Mouse (Mus musculus): Measurements from ENCODE around the gene BC016579. TPM values are rescaled to one million over a fixed set of nuclear protein-coding genes. Genes with fewer than 3 reads are reported as not detected.

The BC016579 gene
- polyA plus RNA-seq, 1 experiment from 2014 or later, result 0.18 TPM

DNA sequence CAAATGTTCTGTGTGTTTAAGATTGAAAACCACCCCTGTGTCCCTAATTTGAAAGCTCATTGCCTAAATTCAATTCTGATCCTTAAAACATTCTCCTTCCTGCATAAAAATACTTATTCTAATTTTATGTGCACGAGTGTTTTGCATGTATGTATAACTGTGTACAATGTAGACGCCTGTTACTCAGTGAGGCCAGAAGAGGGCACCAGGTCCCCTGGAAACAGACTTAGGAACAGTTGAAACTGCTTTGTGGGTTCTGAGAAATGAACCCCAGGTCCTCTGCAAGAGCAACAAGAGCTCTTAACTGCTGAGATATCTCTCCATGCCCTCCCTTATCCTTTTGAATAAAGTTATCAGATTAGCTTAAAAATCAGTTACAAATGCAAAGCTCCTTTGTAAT lies 71.4 kb downstream of the BC016579 start:
- no peaks in the 10 kb centered on the region for H3K36me3 ChIP-seq (replicated peaks; ENCODE audit: control insufficient read depth, insufficient read depth, low read depth, low read length)
- H3K4me3 ChIP-seq (ENCODE audit: low read depth, low read length), result no peak overlapping the region
- WGBS, result 30% methylated on average over 2 of the region's 2 CpGs
- no peak for ATAC-seq (replicated peaks; ENCODE audit: insufficient number of reproducible peaks, low FRiP score, low TSS enrichment, low read depth)
- H3K9ac ChIP-seq (replicated peaks; ENCODE audit: low read length), result no peak overlapping the region
- no peaks in the 10 kb centered on the region for H3K4me1 ChIP-seq (ENCODE audit: control insufficient read depth, insufficient read depth, low read length)
- DNase-seq (ENCODE audit: low spot score), result peak; percentile 28
- H3K27me3 ChIP-seq (ENCODE audit: control insufficient read depth, insufficient read depth, low read length), result no peaks in the 10 kb centered on the region
- H3K27ac ChIP-seq (replicated peaks; ENCODE audit: low read depth, low read length), result no peak overlapping the region
- no peak overlapping the region for H3K4me2 ChIP-seq (ENCODE audit: low read depth, low read length)
- H3K9me3 ChIP-seq (replicated peaks; ENCODE audit: control insufficient read depth, low read length), result no peaks in the 10 kb centered on the region

DNA sequence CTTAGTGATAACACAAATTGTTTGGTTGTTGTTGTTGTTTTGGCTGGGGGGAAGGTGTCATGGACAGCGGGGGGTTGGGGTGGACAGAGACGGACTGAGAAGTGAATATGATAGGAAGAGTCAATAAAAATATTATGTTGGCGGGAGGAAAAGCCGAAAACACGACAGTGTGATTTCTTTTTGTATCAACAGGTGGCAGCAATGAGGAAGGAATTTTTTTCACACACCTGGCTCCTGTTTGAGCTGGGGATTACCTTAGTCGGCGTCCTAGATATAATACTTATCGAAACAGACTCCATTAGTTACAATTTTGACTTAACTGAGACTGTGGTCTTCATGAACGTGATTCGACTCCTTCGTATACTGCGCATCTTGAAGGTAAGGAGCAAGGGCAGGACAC lies 74.0 kb downstream of the BC016579 start:
- DNase-seq (ENCODE audit: low spot score) (no peak), ATAC-seq (replicated peaks; ENCODE audit: insufficient number of reproducible peaks, low FRiP score, low TSS enrichment, low read depth) (no peak)
- no peak overlapping the region for H3K9ac ChIP-seq (replicated peaks; ENCODE audit: low read length)
- no peaks in the 10 kb centered on the region for H3K36me3 ChIP-seq (replicated peaks; ENCODE audit: control insufficient read depth, insufficient read depth, low read depth, low read length)
- no peak overlapping the region for H3K27ac ChIP-seq (replicated peaks; ENCODE audit: low read depth, low read length)
- no peaks in the 10 kb centered on the region for H3K27me3 ChIP-seq (ENCODE audit: control insufficient read depth, insufficient read depth, low read length)
- no peaks in the 10 kb centered on the region for H3K4me1 ChIP-seq (ENCODE audit: control insufficient read depth, insufficient read depth, low read length)
- WGBS, result 64% methylated on average over 12 of the region's 12 CpGs
- no peaks in the 10 kb centered on the region for H3K9me3 ChIP-seq (replicated peaks; ENCODE audit: control insufficient read depth, low read length)
- H3K4me2 ChIP-seq (ENCODE audit: low read depth, low read length), result no peak overlapping the region
- H3K4me3 ChIP-seq (ENCODE audit: low read depth, low read length), result no peak overlapping the region

Other genes starting within 250 kb of the BC016579 start
- gene Cd200, start 245.0 kb downstream of the BC016579 start, polyA plus RNA-seq (2014; fragmentation: Nextera tagmentation; extraction: Ambion mirVana), result 22.3 and 24.0 TPM in 2 replicates
- gene Gm609, start 161.1 kb downstream of the BC016579 start, polyA plus RNA-seq (2014; fragmentation: Nextera tagmentation; extraction: Ambion mirVana), result not detected in 2 replicates
- not detected in 2 replicates for gene Gm17783, start 122.0 kb downstream of the BC016579 start, polyA plus RNA-seq (2014; fragmentation: Nextera tagmentation; extraction: Ambion mirVana)
- gene Slc9c1, start 118.8 kb downstream of the BC016579 start, polyA plus RNA-seq (2014; fragmentation: Nextera tagmentation; extraction: Ambion mirVana), result not detected in 2 replicates
- 0.15 and 0.32 TPM in 2 replicates for gene Gcsam, start 43.7 kb downstream of the BC016579 start, polyA plus RNA-seq (2014; fragmentation: Nextera tagmentation; extraction: Ambion mirVana)
- 0.21 and 0.28 TPM in 2 replicates for gene Tmprss7, start 39.6 kb upstream of the BC016579 start, polyA plus RNA-seq (2014; fragmentation: Nextera tagmentation; extraction: Ambion mirVana)
- 94.9 and 116 TPM in 2 replicates for gene Tagln3, start 70.5 kb upstream of the BC016579 start, polyA plus RNA-seq (2014; fragmentation: Nextera tagmentation; extraction: Ambion mirVana)
- 36.9 and 40.6 TPM in 2 replicates for gene Abhd10, start 88.9 kb upstream of the BC016579 start, polyA plus RNA-seq (2014; fragmentation: Nextera tagmentation; extraction: Ambion mirVana)

Data from embryonic facial prominence, embryonic 11.5 days (tissue).